Mouse (Mus musculus) megakaryocyte progenitor cell, adult 5-6 weeks (primary cell): ENCODE results near the gene Cbarp. TPM values are rescaled to one million over a fixed set of nuclear protein-coding genes. Genes with fewer than 3 reads are reported as not detected.

Experiments
- ATAC-seq: replicated peaks from 2 replicates; pipeline ENCODE4 v1.8.0; 2016; ENCODE audit warnings: mild to moderate bottlenecking, moderate TSS enrichment, inconsistent platforms; ENCODE audit not compliant: poor library complexity
- total RNA-seq, 2 experiments: library from RNA; stranded (forward) in 1 of 2; stranded (reverse) in 1 of 2; fragments of 157-497, 149-512 nt in 1 of 2; fragments of 200-1000 nt in 1 of 2; gene quantifications; 2 replicates each; pipeline versions ENCODE4 v1.2.3 to v1.2.4; 2015 to 2017

Gene Cbarp
- total RNA-seq, 2 experiments from 2014 or later, result 2.2 to 4.8 TPM

DNA sequence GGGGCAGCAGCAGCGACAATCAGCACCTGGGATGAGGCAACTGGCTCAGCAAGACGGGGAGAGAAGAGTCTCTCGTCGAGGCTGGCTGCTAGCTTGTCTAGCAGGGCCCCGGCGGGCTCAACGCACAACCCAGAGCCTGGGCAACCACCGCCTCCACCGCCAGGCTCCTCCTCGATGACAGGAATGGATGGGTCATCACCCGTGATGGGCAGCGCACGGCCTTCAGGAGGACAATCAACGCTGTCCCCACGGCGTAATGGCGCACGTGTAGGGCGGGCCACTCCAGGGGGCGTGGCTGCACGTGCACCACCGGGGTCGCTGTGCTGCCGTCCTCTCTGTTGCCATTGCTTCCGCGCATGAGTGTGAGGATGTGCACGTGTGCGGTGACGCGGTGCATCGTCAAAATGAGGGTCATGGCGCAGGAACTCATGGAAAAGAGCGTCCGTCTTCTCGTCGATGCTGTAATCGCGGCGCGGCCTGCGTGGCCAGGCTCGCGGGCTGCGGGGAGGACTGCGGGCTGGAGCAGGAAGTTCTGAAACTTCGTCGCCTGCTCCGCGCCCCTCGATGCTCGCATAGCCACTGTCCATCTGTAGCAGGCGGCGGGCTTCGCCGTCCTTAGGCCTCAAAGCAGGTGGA is 9.2 kb downstream of the Cbarp start:
- peak; percentile 40 for ATAC-seq

DNA sequence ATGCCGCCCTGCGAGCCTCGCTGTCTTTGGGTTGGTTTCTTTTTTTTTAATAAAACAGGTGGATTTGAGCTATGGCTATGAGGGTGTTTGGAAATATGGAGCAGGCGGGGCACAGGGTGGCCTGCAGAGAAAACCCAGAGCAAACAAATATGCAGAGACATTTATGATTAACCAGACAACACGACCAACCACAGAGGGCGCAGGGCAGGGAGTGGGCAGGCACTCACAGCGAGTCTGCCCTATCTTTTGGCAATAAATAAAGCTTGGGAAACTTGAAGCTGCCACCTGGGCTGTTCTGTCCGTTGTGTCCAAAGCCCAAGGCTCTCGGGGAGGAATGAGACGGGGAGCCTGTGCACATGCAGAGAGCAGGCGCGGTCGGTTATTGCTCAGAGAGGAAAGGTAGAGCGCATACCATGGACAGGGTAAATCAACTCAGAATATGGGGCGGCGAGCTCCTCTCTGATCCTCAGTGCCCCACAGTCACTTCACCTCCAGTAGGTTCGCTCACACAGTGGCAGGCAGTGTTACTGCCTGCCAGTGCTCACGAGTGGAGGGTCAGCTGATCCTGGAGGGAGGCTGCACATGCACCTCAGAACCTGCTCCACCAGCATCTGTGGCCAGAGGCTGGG is 10.1 kb downstream of the Cbarp start:
- no peak for ATAC-seq

DNA sequence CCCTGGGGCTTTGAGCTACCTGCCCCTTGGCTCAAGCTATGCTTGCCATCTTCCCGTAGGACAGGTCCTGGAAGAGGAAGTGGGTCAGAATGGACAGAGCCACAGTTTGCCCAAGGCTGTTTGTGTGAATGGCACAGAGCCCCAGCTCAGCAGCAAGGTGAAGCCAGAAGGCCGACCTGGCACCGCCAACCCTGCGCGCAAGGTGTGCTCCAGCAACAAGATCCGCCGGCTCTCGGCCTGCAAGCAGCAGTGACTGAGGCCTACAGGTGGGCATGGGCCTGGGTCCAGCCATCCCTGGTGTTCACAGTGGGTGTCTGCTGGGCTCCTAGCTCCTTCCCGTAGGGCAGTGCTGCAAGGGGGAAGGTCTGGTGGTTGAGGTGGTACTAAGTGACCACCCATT is 10.8 kb downstream of the Cbarp start:
- ATAC-seq, result no peak

DNA sequence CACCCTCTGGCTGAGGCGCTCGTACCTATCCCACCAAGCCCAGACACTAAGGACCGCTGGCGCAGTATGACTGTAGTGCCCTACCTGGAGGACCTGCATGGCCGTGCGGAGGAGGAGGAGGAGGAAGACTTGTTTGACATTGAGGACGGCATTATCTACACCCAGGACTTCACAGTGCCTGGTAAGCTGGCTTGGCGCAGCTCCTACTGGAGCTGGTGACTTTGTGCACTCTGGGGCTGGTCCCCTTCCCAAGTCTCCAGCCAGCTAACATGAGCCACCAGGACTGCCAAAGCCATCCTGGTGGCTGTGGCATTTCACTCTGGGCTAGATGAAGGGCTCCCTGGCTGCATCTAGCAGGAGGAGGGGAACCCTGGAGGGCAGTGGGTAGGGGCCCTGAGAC is 12.7 kb downstream of the Cbarp start:
- no peak for ATAC-seq

DNA sequence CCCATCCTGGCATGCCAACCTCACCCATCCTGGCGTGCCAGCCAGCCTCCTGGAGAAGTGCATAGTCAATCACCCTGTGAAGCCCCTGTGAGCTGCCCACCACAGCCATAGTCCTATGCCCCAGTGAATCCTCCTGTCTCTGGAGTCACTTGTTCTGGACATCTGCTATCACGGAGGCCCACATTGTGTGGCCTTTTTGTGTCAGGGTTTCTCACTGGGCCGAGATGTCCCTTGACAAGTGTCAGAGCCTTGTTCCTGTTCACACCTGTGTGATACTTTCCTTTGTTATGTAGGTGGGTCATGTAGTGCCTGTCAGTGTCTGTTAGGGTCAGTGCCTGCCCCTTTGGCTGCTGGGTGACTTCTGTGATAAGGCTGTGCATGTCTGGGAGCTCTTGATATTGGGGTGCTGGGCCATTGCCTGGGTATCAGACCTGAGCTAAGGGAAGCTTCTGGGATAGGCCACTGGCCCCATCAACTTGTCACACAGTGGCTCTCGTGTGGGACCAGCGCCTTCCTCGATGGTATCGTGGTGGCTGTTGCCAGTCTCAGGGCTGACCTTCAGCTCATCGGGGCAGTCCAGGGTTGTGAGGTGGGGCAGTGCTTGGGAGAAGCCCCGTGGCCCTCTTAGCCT is 16.6 kb downstream of the Cbarp start:
- ATAC-seq, result peak; percentile 85

DNA sequence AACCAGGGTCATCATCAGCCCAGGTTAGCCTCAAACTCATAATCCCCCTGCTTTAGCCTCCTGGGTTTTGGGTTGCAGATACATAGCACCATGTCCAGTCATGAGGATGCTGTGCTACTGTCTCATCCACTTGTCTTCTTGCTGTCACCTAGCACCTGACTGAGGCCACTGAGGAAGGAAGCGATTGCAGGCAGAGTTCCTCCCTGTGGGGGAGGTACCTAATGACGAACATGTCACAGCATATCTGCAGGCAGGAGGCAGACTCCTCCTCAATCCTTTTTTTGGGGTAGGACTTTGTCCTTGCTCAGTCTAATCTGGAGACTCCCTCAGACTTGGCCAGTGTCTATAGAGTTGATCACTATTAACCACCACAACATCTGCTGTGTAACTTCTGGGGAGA is 19.0 kb downstream of the Cbarp start:
- peak; percentile 12; the same call in 1 of the 2 replicates for ATAC-seq

DNA sequence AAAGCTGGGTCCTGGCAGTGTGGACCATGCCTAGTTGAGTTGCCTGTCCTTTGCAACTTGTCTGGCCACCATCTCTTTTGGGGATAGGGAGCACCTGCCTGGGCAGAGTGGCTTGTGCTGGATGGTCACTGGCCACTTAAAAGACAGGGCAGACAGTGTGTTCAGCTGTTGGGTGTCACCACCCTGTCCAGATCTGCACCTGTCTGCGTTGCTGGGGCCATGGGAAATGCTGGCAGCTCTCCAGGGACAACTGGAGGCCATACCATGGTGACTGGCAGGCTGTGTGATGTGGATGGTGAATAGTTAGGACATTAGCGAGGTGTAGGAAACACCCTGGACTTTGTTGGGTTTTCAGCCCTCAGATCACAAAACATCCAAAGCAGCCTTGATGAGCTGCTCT is 20.5 kb downstream of the Cbarp start:
- no peak for ATAC-seq

DNA sequence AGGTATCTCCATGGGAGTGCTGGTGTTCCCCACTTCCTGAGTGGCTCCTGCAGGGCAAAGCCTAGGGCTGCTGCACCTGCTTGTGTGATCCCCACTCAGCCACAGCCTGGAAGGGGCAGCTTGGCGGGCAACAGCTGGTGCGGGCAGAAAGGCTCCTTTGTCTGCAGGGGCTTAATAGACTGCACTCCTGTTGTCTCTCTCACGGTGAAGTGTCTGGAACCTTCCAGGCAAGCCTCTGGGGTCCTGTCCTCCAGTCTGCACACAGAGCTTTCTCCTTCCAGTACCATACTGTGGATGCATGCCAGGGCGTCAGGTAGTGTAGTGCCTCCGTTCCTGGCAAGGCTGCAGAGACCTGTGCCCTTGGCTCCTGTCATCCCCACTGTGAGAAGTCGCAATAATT is 22.1 kb downstream of the Cbarp start:
- ATAC-seq, result no peak

DNA sequence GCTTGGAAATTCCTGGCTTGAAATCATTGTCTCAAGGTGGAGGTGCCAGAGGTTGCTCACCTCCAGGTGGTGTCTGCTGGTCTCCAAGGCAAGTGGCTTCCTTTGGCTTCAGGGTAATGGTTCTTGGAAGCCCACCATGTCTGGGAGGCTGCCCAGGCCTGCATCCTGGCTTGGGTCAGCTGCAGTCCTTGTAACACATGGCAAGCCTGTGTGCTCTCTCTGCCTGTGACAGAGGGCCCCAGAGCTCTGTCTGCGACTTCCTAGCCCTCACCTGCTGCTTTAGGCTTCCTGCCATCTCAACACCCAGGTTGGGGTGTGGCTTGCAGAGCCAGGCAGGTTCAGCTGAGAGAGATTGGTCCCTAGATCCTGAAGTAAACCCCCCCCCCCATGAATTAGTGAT is 22.9 kb downstream of the Cbarp start:
- no peak for ATAC-seq

DNA sequence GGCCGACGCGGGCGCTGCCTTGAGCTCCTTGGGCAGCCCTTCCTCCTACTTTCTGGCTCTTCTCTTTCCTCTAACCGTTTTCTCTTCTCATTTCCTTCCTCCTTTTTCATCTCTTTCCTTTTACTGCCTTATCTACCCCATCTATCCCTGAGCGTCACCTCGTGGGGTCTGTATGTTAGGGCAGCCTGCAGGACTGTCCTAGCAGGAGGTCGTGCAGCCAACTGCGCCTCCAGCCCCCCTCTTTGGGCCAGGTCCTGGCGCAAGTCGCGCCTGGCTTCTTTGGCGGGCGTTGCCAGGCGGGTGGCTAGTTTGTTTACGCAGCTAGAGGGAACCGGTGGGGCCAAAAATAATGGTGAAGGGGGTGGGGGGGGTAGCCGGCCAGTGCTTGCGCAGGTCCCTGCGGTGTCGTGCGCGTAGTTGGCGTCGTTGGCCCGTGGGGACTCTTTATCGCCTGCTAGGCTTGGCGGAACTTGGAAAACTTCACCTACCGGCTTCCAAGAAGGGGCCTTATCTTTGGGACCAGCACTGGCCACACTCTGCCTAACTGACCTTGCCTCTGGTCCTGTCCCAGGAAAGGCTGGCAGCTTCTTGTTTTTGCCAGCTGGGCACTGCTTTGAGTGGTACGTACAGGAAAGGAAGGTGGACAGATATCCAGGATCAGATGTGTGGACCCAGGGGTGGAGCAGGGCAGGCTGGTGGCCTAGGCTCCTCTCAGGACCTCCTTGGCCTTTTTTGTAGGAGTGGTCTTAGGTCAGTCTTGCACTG is 23.5 kb downstream of the Cbarp start:
- ATAC-seq, result peak; percentile 15

DNA sequence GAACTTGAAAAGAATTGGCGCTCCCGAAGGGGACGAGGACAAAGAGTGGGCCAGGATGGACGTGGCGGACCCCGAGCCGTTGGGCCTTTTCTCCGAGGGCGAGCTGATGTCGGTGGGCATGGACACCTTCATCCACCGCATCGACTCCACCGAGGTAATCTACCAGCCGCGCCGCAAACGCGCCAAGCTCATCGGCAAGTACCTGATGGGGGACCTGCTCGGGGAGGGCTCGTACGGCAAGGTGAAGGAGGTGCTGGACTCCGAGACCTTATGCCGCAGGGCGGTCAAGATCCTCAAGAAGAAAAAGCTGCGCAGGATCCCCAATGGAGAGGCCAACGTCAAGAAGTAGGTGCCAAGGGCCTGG is 24.1 kb downstream of the Cbarp start:
- no peak for ATAC-seq

DNA sequence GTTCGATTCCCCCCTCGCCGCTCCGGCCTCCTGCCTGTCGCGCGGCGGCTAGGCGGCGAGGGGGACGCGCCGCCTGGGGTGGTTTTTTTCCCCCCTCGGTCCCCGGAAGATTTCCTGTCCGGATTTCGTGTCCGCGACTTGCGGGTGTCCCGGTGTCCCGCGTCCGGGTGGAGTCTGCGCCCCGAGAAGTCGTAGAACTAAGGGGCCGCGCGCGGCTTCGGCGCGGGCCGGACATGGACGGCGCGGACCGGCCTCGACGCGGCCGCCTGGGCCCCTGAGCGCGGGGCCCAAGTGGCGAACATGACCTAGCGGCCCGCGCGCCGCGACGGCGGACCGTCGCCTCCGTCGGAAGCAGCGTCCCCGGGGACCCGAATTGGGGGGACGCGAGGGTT is 24.7 kb downstream of the Cbarp start:
- no peak for ATAC-seq

DNA sequence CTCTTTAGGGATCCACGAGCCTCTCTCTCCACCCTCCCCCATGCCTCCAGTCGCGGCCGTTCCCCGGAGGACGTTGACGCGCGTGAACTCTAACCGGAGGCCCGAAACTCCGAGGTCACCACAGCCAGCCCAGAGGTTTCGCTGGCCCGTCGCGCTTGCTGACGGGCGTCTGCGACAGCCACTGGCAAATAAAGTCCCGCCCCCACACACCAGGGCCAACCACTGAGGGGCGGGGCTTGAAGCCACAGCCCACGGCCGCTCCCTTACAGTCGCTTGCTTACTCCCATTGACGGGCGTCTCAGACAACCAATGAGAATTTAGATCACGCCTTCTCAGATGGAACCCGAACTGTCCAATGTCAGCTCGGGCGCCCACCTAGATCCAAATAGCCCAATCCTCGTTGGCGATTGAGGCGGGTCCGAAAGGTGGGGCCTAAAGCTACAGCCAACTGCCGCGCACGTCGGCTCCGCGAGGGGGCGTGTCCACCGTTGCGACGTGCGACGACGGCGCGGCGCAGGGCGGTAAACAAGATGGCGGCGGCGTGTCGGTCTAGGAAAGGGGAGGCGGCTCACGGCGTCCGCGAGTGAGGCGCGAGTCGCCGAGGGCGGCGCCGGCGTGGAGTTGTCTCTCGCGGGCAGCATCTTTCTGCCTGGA is 25.2 kb downstream of the Cbarp start, which contains the start of gene Stk11:
Gene Stk11 (plus strand): TSS at position 514 of the 654 bp plus-strand sequence.
- ATAC-seq, result peak; percentile 78

DNA sequence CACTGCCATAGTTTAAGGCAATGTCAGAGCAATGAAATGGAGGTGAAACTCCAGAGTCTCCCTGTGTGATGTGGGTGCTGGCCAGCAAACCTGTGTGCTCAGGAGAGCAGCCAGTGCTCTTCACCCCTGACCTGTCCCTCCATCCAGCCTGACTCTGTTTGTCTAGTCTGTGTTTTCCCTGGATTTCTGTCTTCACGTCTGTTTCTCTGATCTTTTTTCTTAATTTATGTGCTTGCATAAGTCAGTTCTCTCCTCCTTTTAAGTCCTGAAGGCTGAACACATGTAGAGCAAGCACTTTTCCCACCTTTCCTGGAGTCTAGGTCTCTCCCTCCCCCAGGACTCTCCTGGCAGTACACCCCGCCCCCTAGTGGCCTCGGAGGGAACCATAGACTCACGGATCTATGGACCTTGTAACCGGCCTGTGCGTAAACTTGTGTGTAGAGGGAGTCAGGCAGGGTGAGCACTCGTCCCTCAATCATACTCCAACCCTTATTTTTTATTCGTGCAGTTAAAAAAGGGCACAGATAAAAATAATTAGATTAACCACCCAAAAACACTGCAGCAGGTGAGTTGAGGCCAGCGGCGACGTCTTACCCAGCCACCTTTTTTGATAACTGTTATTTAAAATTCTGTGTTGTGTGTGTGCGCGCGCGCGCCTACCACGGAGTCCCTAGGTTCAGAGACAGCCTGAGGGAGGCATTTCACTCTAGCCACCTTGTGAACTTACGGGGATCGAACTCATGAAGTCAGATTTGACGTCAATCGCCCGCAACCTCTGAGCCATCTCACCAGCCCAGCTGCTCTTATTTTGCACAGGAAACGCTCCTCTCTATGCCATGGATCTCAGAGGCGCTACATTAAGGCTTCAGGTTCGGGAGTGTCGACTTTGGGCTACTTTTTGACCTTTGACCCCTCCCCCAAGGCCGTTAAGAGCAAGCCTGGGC is 26.0 kb downstream of the Cbarp start:
- peak; percentile 58 for ATAC-seq

DNA sequence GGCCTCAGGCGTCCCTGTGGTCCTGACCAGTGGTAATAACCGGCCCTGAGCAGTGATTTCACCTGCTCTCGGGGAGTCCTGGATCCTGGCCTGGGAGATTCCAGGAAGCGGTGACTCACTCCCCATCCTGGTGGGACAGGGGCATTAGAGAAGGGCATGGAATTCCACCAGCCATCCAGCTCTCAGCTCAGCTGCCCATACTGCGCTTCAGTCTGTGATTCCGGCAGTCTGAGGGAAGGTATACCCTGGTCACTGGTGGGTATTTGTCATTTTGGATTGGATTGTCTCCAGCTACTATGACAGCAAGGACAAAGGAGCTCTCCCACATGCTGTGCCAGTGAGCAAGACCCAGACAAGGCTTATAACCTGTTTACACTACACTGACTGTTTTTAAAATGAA is 33.0 kb downstream of the Cbarp start:
- no peak for ATAC-seq

DNA sequence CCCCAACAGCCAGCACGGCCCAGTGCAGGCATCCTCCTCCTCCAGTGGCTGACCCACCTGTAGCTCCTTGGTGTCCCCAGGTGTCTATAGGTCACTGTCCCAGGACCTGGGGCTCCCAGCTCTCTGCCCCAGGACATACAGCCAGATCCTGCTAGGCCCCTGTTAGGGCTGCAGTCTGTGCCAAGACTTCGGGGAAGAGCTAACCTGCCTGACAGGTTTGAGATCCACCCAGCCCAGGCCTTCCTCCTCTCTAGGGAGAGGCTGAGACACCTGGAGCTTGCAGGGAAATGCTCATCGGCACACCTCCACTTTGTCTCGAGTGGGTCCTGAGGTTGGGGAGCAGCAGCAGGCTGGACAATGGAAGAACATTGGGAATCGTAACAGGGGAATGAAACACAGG is 34.7 kb downstream of the Cbarp start:
- ATAC-seq, result no peak

DNA sequence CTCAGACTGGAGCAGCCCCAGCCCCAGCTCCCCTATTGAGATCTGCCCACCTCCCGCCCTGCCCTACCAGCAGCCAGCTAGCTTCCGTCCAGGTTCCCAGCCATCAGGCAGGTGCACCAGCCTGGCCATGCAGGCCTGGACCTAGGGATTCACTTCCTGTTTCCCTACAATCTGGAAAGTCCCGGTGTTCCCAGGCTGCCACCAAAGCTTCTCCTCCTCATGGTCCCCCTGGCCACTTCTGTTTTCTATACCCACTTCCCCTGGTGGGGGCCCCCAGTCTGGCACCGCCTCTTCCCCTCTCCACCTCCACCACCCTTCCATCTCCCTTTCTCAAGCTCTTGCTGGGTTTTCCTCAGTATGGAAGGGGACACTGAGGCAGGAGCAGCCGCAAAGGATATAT is 35.2 kb downstream of the Cbarp start, which contains the start of gene Sbno2:
Gene Sbno2 (minus strand): TSS at position 112 of the 400 bp plus-strand sequence.
- peak; percentile 41 for ATAC-seq

DNA sequence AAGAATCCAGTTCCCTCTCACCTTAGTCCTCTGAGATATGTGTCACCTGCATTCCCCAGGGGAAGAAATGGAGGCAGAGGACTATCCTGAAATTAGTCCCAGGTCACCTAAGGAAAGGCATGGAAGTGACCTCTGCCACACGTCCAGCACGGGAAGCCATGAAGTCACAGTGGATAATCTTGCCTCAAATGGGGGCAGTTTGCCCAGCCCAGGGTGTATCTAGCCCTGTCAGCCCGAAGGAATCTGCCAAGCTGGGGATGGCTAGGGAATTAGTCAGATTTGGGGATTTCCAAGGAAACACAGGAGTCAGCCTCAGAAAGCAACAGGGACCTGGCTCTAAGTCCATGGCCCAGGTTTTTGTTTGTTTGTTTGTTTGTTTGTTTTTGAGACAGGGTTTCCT is 36.5 kb downstream of the Cbarp start:
- no peak for ATAC-seq

DNA sequence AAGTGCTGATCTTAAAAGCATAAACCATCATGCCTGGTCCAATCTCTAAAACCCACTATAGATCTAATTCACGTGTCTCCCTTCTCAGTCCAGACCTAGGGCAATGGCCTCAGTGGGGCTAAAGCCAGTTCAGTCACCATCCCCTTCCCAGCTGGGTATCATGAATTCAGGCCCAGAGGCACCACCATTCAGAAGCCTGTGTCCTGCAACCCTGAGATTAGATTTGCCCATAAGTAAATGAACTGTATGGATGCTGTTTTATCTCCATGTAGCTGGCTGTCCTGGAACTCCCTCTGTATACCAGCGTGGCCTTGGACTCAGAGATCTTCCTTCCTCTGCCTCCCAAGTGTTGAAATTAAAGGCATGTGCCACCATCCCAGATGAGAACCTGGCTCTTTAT is 37.6 kb downstream of the Cbarp start:
- ATAC-seq, result peak; percentile 33
